Mouse (Mus musculus) retina, adult 2 months (tissue): ENCODE measurements around the gene Xbp1.

ENCODE experiments used
- DNase-seq: peaks from one replicate; pipeline ENCODE4 v3.0.0-alpha.2; 2012; ENCODE audit warnings: low read depth, low spot score

Gene Xbp1

DNA sequence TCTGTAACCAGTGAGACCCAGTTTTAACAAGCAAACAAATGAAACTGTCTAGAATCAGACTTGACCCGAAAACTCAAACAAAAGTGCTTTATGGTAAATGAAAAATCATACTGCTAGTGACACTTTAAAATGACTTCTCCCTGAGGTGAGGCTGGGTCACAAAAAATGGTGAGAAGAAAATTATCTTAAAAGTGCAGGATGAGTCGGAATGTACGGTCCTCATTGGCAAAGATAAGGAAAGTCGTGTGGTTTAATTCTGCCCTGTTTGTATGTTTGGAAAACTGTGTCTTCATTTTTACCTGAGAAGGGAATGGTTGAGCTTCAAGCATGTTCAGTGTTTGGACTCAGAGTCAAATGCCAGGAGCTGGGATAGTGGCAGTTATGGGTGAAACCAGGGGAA, 51.4 kb downstream of the Xbp1 start:
- DNase-seq, result no peak

- no peak for DNase-seq
These were observed 53.4 kb downstream of the Xbp1 start for GRCm38 (mm10) chr11:5573821-5574220.

DNA sequence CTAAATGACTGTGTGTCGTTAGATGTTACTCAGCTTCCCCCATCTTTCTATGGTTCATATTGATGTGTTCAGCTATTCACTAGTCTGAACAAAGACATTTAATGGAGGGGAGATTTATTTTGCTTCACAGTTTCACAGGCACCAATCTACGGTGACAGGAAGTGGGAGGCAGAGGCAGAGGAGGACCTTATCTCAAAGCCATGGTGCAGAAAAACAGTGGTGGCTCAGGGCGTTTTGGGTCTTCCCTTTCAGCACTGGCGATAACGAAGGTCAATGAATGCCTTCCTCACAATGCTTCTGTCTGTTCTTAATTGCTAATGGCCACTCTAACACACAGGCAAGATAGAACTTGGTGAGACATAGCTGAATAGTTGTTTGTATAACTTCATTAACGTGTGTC, 54.6 kb downstream of the Xbp1 start:
- no peak for DNase-seq
